Mouse (Mus musculus): ENCODE data around the gene Etnk2.

GRCm38 (mm10) chr1:133415505-133415904, 52.1 kb downstream of the Etnk2 start:
- TF ChIP-seq POLR2A (IDR thresholded peaks at IDR 0.05; ENCODE audit: borderline replicate concordance, insufficient read depth, low read length) (no peak), CTCF (IDR thresholded peaks at IDR 0.05; ENCODE audit: borderline replicate concordance, insufficient read depth, low read depth, low read length) (no peak)

Measured in cerebellum, adult 2 months (tissue).